Mouse (Mus musculus): ENCODE measurements around the gene Bak1. TPM values are rescaled to one million over a fixed set of nuclear protein-coding genes. Genes with fewer than 3 reads are reported as not detected.

The Bak1 gene
- 2.0 and 2.1 TPM in 2 replicates for polyA plus RNA-seq (2015; fragmentation: Nextera tagmentation; extraction: Ambion mirVana)

DNA sequence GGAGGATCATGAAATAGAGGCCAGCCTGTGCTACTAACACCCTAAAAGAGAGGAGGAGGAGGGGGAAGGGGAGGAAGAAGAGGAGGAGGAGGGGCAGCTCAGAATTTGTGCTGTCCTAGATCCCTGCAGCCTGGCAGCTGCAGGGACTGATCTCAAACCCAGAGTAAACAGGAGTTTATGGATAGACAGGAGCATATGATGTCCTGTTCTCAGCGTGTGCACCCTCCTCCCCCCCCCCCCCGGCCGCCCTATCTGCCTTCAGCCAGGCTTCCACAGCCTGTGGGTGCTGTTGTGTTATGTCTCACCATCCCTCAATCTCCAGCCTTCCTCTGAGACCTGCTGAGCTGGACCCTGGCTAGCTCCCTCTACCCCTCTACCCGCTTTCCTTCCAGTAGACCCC is at the start of gene Bak1:
Gene Bak1 (minus strand): TSS at position 101 of the 400 bp plus-strand sequence.
- Histone ChIP-seq H3K9ac (peak within 1 kb of the TSS; percentile 78), H3K27me3 (no peaks in the 10 kb centered on the region), H3K36me3 (replicated peaks) (peaks cover 9% of the 10 kb centered on the region; the same call in 1 of the 2 replicates), H3K4me1 (replicated peaks) (peaks cover 42% of the 10 kb centered on the region), H3K27ac (replicated peaks) (peak within 1 kb of the TSS; percentile 84), H3K4me3 (replicated peaks) (peak within 1 kb of the TSS; percentile 72), H3K9me3 (replicated peaks) (no peaks in the 10 kb centered on the region), H3K4me2 (peak within 1 kb of the TSS; percentile 92)
- no peak; the same call in 1 of the 2 replicates for ATAC-seq (ENCODE audit: insufficient read depth)
- WGBS (ENCODE audit: insufficient replicate concordance), result 16% methylated on average over 3 of the region's 4 CpGs

DNA sequence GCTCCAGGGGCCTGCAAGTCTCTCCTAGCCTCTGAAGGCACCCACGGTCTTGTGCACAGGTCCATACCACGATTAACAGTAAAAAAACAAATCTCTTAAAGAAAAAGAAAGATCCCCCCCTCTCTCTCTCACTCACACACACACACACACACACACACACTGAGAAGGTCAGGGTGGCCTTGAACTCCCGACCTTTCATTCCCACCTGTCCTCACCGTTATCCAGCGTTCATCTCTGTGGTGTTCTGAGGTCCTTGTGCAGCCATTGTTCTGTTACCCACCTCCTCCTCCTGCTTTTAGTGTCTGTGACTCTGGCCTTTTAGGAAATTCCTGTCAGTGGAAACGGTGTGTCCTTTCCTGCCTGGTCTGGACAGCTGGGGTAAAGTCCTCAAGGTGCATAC is 49.7 kb upstream of the Bak1 start:
- H3K27me3 ChIP-seq, result no peaks in the 10 kb centered on the region
- H3K9me3 ChIP-seq (replicated peaks), result peaks cover 5% of the 10 kb centered on the region; the same call in 1 of the 2 replicates
- peaks cover 41% of the 10 kb centered on the region for H3K4me1 ChIP-seq (replicated peaks)
- ATAC-seq (ENCODE audit: insufficient read depth), result no peak
- 65% methylated on average over 6 of the region's 6 CpGs for WGBS (ENCODE audit: insufficient replicate concordance)
- no peaks in the 10 kb centered on the region for H3K36me3 ChIP-seq (replicated peaks)
- H3K9ac ChIP-seq, result no peak overlapping the region
- H3K27ac ChIP-seq (replicated peaks), result no peak overlapping the region
- H3K4me2 ChIP-seq, result no peak overlapping the region
- H3K4me3 ChIP-seq (replicated peaks), result no peak overlapping the region

DNA sequence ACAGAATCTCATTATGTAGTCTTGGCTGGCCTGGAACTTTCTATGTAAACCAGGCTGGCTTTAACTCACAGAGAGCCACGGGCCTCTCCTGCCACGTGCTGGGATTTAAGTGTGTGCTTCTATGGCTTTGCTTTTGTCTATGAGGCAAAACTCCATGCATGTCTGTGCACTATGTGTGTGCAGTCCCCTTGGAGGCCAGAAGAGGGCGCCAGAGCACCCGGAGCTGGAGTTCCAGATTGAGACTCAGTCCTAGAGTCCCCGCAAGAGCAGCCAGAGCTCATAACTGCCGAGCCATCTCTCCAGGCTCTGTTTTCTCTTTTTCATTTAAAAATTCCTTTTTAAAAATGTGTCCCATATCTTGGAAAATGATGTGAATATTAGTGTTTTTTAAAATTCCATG is 49.1 kb upstream of the Bak1 start:
- H3K4me1 ChIP-seq (replicated peaks), result peaks cover 36% of the 10 kb centered on the region
- WGBS (ENCODE audit: insufficient replicate concordance), result 64% methylated on average over 6 of the region's 6 CpGs
- no peak overlapping the region for H3K9ac ChIP-seq
- H3K36me3 ChIP-seq (replicated peaks), result no peaks in the 10 kb centered on the region
- no peak overlapping the region for H3K4me3 ChIP-seq (replicated peaks)
- no peak overlapping the region for H3K27ac ChIP-seq (replicated peaks)
- no peaks in the 10 kb centered on the region for H3K27me3 ChIP-seq
- peaks cover 5% of the 10 kb centered on the region; the same call in 1 of the 2 replicates for H3K9me3 ChIP-seq (replicated peaks)
- no peak for ATAC-seq (ENCODE audit: insufficient read depth)
- no peak overlapping the region for H3K4me2 ChIP-seq

DNA sequence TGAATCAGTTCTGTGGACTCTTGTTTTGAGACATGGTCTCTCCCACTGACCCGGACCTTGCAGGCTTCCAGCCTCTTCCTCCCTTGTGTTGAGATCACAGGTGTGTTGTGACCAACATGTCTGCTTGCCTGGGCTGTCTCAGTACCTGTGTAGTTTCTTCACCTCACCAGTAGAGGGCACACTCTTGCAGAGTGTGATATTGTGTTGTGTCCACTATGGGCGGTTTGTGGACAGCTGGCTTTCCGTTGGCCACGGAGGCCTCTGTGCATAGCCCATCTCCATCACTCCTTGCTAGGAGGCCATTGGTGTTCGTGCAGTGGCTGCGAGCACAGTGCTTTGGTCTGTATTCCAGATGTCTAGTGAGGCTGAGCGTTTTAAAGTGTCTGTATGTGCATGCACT is 48.3 kb upstream of the Bak1 start:
- no peak overlapping the region for H3K27ac ChIP-seq (replicated peaks)
- no peak overlapping the region for H3K4me3 ChIP-seq (replicated peaks)
- peaks cover 5% of the 10 kb centered on the region; the same call in 1 of the 2 replicates for H3K9me3 ChIP-seq (replicated peaks)
- no peaks in the 10 kb centered on the region for H3K27me3 ChIP-seq
- ATAC-seq (ENCODE audit: insufficient read depth), result no peak
- no peak overlapping the region for H3K9ac ChIP-seq
- no peaks in the 10 kb centered on the region for H3K36me3 ChIP-seq (replicated peaks)
- H3K4me2 ChIP-seq, result no peak overlapping the region
- 78% methylated on average over 7 of the region's 7 CpGs for WGBS (ENCODE audit: insufficient replicate concordance)
- H3K4me1 ChIP-seq (replicated peaks), result peaks cover 32% of the 10 kb centered on the region

DNA sequence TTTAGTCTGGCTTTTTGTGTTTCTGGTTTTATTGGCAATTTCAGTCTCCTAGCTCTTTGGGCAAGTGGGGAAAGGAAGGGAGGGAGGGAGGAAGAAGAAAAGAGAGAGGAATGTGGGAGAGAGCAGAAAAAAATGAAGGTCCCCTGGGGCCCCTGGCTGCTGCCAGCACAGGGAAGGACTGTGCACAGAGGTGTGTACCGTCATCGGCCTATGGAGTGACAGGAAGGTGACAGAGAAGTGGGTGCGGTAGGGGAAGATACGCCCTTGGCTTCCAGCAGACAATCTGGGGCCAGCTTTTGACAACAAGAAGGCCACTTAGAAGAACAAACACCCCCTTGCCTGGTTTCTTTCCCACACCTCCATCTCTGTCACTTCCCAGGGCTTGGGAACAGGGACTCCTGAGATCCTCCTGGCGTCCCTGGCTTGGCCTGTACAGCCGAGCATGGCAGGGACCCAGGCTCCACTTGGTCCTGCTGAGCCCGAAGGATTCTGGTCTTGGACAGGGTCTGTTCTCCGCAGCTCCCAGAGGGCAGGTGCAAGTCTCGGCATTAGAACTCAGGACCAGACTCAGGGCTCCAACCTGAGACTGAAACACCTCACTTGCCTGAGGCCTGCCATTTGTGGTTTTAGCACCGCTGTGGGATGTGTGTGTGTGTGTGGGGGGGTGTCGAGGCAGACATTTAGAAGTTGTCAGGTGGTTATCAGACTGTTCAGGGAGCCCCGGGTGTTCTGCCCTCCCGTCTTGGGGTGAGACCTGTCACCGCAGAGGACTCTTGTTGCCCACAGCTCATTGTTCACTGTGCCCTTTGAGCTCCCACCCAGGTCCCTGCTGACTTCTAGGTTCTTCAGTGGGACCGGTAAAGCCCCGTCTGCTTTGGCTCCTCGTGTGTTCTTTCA is 46.3 kb upstream of the Bak1 start:
- H3K9ac ChIP-seq, result no peak overlapping the region
- H3K27me3 ChIP-seq, result no peaks in the 10 kb centered on the region
- no peak overlapping the region for H3K27ac ChIP-seq (replicated peaks)
- H3K4me2 ChIP-seq, result no peak overlapping the region
- no peaks in the 10 kb centered on the region for H3K36me3 ChIP-seq (replicated peaks)
- no peak for ATAC-seq (ENCODE audit: insufficient read depth)
- 48% methylated on average over 17 of the region's 17 CpGs for WGBS (ENCODE audit: insufficient replicate concordance)
- peaks cover 5% of the 10 kb centered on the region; the same call in 1 of the 2 replicates for H3K9me3 ChIP-seq (replicated peaks)
- peaks cover 19% of the 10 kb centered on the region for H3K4me1 ChIP-seq (replicated peaks)
- H3K4me3 ChIP-seq (replicated peaks), result no peak overlapping the region

DNA sequence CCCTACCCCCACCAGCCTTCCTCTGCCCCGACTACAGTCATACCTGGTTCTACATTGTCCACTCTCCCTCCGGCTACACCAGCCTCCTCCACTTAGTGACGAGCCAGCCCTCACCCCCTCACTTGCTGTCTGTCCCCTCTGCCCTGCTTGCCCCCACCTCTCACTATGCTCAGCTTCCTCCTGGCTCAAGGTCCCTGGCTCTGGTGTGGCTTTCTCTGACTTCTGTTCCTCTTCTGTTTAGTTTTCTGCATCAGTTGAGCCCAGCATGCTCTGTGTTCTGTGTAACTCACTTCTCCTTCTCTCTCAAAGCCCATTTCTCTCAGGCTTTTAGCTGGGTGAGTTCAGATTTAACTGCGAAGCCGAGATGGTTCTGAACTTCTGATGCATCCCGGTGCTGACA is 45.4 kb upstream of the Bak1 start:
- Histone ChIP-seq H3K27me3 (no peaks in the 10 kb centered on the region), H3K9me3 (replicated peaks) (peaks cover 5% of the 10 kb centered on the region; the same call in 1 of the 2 replicates), H3K27ac (replicated peaks) (0 out of 2 replicates have a peak overlapping the region, but pooled peaks have one; percentile 3), H3K4me2 (no peak overlapping the region), H3K9ac (no peak overlapping the region), H3K4me1 (replicated peaks) (peaks cover 17% of the 10 kb centered on the region), H3K4me3 (replicated peaks) (no peak overlapping the region), H3K36me3 (replicated peaks) (no peaks in the 10 kb centered on the region)
- ATAC-seq (ENCODE audit: insufficient read depth), result no peak
- 41% methylated on average over 6 of the region's 6 CpGs for WGBS (ENCODE audit: insufficient replicate concordance)

DNA sequence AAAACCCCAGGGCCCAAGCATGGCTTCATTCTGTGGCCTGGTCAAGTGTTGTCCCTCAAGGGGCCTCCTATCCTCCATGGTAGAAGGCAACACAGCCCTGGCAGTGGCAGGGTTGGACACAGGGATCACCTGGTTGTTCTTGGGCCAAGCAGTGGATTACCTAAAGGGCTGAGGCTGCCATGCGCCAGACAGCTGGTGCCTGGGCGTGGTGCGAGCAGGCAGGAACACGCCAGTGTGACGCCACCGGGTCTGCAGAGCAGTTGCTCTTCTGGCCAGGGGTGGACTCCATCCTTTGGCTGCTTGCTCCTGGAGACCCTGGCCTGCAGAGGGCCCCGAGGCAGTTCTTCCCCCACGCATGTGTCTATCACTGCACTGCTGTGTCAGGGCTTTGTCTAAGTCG is 45.0 kb upstream of the Bak1 start:
- H3K27ac ChIP-seq (replicated peaks), result 0 out of 2 replicates have a peak overlapping the region, but pooled peaks have one; percentile 3
- H3K27me3 ChIP-seq, result no peaks in the 10 kb centered on the region
- no peak overlapping the region for H3K4me3 ChIP-seq (replicated peaks)
- H3K9me3 ChIP-seq (replicated peaks), result peaks cover 5% of the 10 kb centered on the region; the same call in 1 of the 2 replicates
- no peak overlapping the region for H3K9ac ChIP-seq
- H3K36me3 ChIP-seq (replicated peaks), result no peaks in the 10 kb centered on the region
- WGBS (ENCODE audit: insufficient replicate concordance), result 47% methylated on average over 9 of the region's 9 CpGs
- no peak for ATAC-seq (ENCODE audit: insufficient read depth)
- no peak overlapping the region for H3K4me2 ChIP-seq
- H3K4me1 ChIP-seq (replicated peaks), result peaks cover 17% of the 10 kb centered on the region

DNA sequence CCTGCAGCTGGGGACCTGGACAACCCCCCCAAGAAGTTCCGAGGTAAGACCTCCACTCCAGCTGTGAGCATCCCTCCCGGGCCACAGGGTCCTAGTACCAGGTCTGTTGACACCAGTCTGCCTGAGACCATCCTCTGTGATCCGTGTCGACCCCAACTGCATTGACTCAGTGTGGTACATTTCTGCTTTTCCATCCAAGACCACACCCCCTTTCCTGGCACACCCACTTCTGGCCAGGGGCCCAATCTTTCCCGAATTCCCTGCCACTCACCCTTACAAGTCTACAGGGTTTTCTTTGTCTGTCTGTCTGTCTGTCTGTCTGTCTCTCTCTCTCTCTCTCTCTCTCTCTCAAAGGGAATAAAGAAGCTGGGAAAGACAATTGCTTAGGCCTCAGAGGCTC is 44.3 kb upstream of the Bak1 start:
- H3K27ac ChIP-seq (replicated peaks), result no peak overlapping the region
- H3K36me3 ChIP-seq (replicated peaks), result no peaks in the 10 kb centered on the region
- H3K27me3 ChIP-seq, result no peaks in the 10 kb centered on the region
- ATAC-seq (ENCODE audit: insufficient read depth), result no peak
- H3K4me3 ChIP-seq (replicated peaks), result no peak overlapping the region
- 58% methylated on average over 5 of the region's 5 CpGs for WGBS (ENCODE audit: insufficient replicate concordance)
- H3K9ac ChIP-seq, result no peak overlapping the region
- H3K4me1 ChIP-seq (replicated peaks), result peaks cover 17% of the 10 kb centered on the region
- H3K4me2 ChIP-seq, result no peak overlapping the region
- H3K9me3 ChIP-seq (replicated peaks), result peaks cover 5% of the 10 kb centered on the region; the same call in 1 of the 2 replicates

DNA sequence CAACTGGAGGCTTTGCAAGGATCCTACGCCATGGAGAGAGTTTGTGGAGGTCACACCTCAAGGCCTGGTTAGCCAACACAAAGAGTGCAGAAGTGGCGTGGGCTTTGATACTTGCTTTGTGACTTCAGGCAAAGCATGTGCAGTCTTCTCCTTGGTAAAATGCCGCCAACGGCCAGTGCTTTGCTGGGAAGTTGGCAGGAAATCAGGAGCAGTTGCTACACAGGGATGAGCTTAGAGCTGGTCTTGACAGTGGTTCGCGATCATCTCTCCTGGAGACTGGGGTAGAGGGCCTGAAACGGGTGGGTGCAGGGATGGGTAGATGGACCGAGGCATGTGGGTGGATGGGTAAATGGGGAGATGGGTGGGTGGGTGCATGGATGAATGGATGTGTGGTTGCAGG is 43.6 kb upstream of the Bak1 start:
- peaks cover 17% of the 10 kb centered on the region for H3K4me1 ChIP-seq (replicated peaks)
- WGBS (ENCODE audit: insufficient replicate concordance), result 79% methylated on average over 8 of the region's 8 CpGs
- no peak overlapping the region for H3K9ac ChIP-seq
- no peak overlapping the region for H3K4me3 ChIP-seq (replicated peaks)
- no peaks in the 10 kb centered on the region for H3K9me3 ChIP-seq (replicated peaks)
- H3K4me2 ChIP-seq, result no peak overlapping the region
- no peaks in the 10 kb centered on the region for H3K27me3 ChIP-seq
- H3K27ac ChIP-seq (replicated peaks), result no peak overlapping the region
- H3K36me3 ChIP-seq (replicated peaks), result no peaks in the 10 kb centered on the region
- ATAC-seq (ENCODE audit: insufficient read depth), result no peak

DNA sequence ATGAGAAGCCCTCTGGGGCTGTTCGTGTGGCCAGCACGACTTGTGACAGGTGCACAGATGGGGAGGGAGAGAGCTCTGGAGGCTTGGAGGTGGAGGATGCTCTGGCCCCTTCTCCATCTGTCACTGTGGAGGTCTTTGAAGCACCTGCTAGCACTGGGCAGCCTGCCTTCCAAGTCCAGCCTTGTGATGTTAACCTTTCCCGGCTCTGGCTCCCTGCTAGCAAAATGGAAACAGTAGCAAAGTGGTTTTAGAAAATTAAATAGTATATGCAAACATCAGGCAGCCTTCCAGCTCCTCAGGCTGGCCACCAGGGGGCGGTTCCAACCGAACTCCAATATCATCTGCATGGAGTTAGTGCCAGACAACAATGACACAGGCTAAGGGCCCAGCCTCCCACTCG is 42.8 kb upstream of the Bak1 start:
- ATAC-seq (ENCODE audit: insufficient read depth), result no peak
- H3K4me2 ChIP-seq, result no peak overlapping the region
- H3K36me3 ChIP-seq (replicated peaks), result no peaks in the 10 kb centered on the region
- WGBS (ENCODE audit: insufficient replicate concordance), result 30% methylated on average over 6 of the region's 6 CpGs
- H3K27me3 ChIP-seq, result no peaks in the 10 kb centered on the region
- peaks cover 24% of the 10 kb centered on the region for H3K4me1 ChIP-seq (replicated peaks)
- H3K9me3 ChIP-seq (replicated peaks), result no peaks in the 10 kb centered on the region
- H3K9ac ChIP-seq, result no peak overlapping the region
- H3K27ac ChIP-seq (replicated peaks), result no peak overlapping the region
- no peak overlapping the region for H3K4me3 ChIP-seq (replicated peaks)

DNA sequence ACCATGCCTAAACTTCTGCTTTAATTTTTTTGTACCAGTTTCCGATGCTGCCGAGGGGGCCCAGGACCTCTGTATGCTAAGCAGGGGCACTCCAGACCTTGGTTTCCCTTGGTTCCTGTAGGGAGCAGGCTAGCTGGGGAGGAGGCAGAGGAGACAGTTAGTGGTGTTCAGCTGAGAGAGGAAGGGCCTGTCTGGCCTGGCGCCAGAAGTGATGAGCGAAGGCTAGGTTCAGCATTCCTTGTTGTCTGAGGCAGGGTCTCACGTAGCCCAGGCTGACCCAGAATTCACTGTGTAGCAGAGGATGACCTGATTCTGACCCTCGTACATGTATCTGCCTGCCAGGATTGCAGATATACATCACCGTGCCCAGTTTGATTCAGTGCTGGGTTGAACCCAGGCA is 42.1 kb upstream of the Bak1 start:
- Histone ChIP-seq H3K9ac (no peak overlapping the region), H3K4me2 (no peak overlapping the region), H3K4me3 (replicated peaks) (no peak overlapping the region), H3K4me1 (replicated peaks) (peaks cover 29% of the 10 kb centered on the region), H3K27ac (replicated peaks) (no peak overlapping the region), H3K36me3 (replicated peaks) (no peaks in the 10 kb centered on the region), H3K9me3 (replicated peaks) (no peaks in the 10 kb centered on the region), H3K27me3 (no peaks in the 10 kb centered on the region)
- WGBS (ENCODE audit: insufficient replicate concordance), result 74% methylated on average over 7 of the region's 7 CpGs
- ATAC-seq (ENCODE audit: insufficient read depth), result no peak

Measured in liver, embryonic 15.5 days (tissue).